Mouse (Mus musculus) midbrain, postnatal 0 days (tissue): ENCODE measurements around the gene Kmt5c. TPM values are rescaled to one million over a fixed set of nuclear protein-coding genes. Genes with fewer than 3 reads are reported as not detected.

ENCODE experiments used
- ATAC-seq: fragments of 200-750 bp; cut with Nextera tagmentation; 2 replicates; pipeline ENCODE4 v1.8.0; 2017; ENCODE audit warnings: moderate number of reproducible peaks, mild to moderate bottlenecking, moderate TSS enrichment, moderate library complexity; ENCODE audit not compliant: low FRiP score
- DNase-seq: peaks from one replicate; pipeline ENCODE4 v3.0.0-alpha.2; 2015; ENCODE audit warnings: low spot score
- H3K27ac ChIP-seq: fragments of 300-500 bp; sonication (generic); 2 replicates; pipeline ENCODE4 v1.5.1; 2014; ENCODE audit warnings: low read depth, mild to moderate bottlenecking, low read length, mixed read lengths
- H3K27me3 ChIP-seq: fragments of 300-500 bp; sonication (generic); 2 replicates; pipeline ENCODE4 v1.6.1; 2014; ENCODE audit warnings: low read length, control low read depth, mixed read lengths; ENCODE audit not compliant: insufficient read depth
- H3K36me3 ChIP-seq: fragments of 300-500 bp; sonication (generic); 2 replicates; pipeline ENCODE4 v1.6.1; 2014; ENCODE audit warnings: low read length, control low read depth, mixed read lengths; ENCODE audit not compliant: insufficient read depth
- H3K4me1 ChIP-seq: fragments of 300-500 bp; sonication (generic); 2 replicates; pipeline ENCODE4 v1.6.1; 2014; ENCODE audit warnings: mild to moderate bottlenecking, control low read depth, antibody characterized with exemption, low read length, mixed read lengths; ENCODE audit not compliant: insufficient read depth
- H3K4me2 ChIP-seq: fragments of 300-500 bp; sonication (generic); 2 replicates; pipeline ENCODE4 v1.6.1; 2014; ENCODE audit warnings: low read depth, mild to moderate bottlenecking, low read length, mixed read lengths; ENCODE audit not compliant: poor library complexity, severe bottlenecking
- H3K4me3 ChIP-seq: fragments of 300-500 bp; sonication (generic); 2 replicates; pipeline ENCODE4 v1.5.1; 2014; ENCODE audit warnings: low read depth, mild to moderate bottlenecking, low read length, moderate library complexity
- H3K9ac ChIP-seq: fragments of 300-500 bp; sonication (generic); replicated peaks from 2 replicates; pipeline ENCODE4 v1.6.1; 2014; ENCODE audit warnings: mild to moderate bottlenecking, low read length, moderate library complexity, mixed read lengths; ENCODE audit not compliant: poor library complexity, severe bottlenecking
- H3K9me3 ChIP-seq: fragments of 300-500 bp; sonication (generic); 2 replicates; pipeline ENCODE4 v1.6.1; 2016; ENCODE audit warnings: low read length, control low read depth
- CTCF ChIP-seq: IDR thresholded peaks from 2 replicates; pipeline ENCODE4 v1.5.1; 2016; ENCODE audit warnings: antibody characterized with exemption, mild to moderate bottlenecking
- WGBS: fragments of 180-500 bp; shearing (Covaris S2); extraction: QIAGEN DNeasy Blood & Tissue Kit; methylation state at CpG from one replicate; pipeline ENCODE4 v1.1.7; 2014; 5-methylcytosine and 5-hydroxymethylcytosine counted together
- polyA plus RNA-seq: library from polyadenylated mRNA; unstranded; fragments of >200 nt; fragmentation: Nextera tagmentation; extraction: Ambion mirVana; gene quantifications from 2 replicates; pipeline ENCODE4 v1.2.1, GENCODE M21; 2015
- total RNA-seq: library from RNA; depleted of rRNA; stranded (reverse); fragments of >200 nt; gene quantifications from 2 replicates; pipeline ENCODE4 v1.2.3, GENCODE M21; 2014

The Kmt5c gene
- total and polyA plus RNA-seq, 2 experiments from 2014 or later, result 33.1 to 48.8 TPM

DNA sequence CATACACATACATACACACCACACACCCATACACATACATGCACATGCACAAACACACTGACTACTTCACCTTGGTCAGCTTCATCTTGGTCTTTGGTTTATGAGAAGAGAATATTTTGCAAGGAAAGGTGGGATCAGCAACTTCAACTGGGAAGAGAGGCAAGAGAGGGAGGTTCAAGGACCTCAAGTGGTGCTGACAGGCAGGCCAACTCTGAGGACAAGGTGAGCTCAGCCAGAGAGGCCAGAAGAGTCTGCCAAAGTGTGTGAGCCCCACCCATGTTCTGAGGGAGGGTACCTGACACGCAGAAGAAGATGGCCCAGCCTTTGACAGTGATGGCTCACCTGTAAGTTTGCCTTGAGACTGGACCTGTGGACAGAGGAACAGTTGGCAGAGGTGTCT is 19.8 kb downstream of the Kmt5c start:
- Histone ChIP-seq H3K27me3 (no peaks in the 10 kb centered on the region), H3K4me3 (no peak overlapping the region), H3K36me3 (no peaks in the 10 kb centered on the region), H3K4me2 (no peak overlapping the region), H3K27ac (no peak overlapping the region), H3K4me1 (no peaks in the 10 kb centered on the region), H3K9ac (no peak overlapping the region), H3K9me3 (no peaks in the 10 kb centered on the region)
- no peak for TF ChIP-seq CTCF
- no peak for ATAC-seq
- no peak for DNase-seq
- 60% methylated on average over 1 of the region's 1 CpGs for WGBS

- no peak for DNase-seq
- WGBS, result 21% methylated on average over 4 of the region's 4 CpGs
Measured at GRCm38 (mm10) chr7:4764946-4765710, 25.2 kb downstream of the Kmt5c start.

GRCm38 (mm10) chr7:4771202-4771601 is 31.3 kb downstream of the Kmt5c start, which contains the start of gene Fam71e2:
Fam71e2 (minus strand) TSS chr7:4771302.
- 73% methylated on average over 4 of the region's 5 CpGs for WGBS
- no peak for ATAC-seq
- no peak for DNase-seq
- H3K4me3 ChIP-seq, result no peak within 1 kb of the TSS
- H3K4me1 ChIP-seq, result no peaks in the 10 kb centered on the region
- no peak within 1 kb of the TSS for H3K4me2 ChIP-seq
- peaks cover 9% of the 10 kb centered on the region; the same call in 1 of the 2 replicates for H3K27me3 ChIP-seq
- H3K36me3 ChIP-seq, result no peaks in the 10 kb centered on the region
- no peak within 1 kb of the TSS for H3K9ac ChIP-seq
- no peak within 1 kb of the TSS for H3K27ac ChIP-seq
- no peak for TF ChIP-seq CTCF
- H3K9me3 ChIP-seq, result no peaks in the 10 kb centered on the region

More at GRCm38 (mm10) chr7:4764946-4765710, 25.2 kb downstream of the Kmt5c start:
- Histone ChIP-seq H3K4me2 (no peak overlapping the region), H3K9me3 (no peaks in the 10 kb centered on the region), H3K36me3 (no peaks in the 10 kb centered on the region), H3K9ac (no peak overlapping the region), H3K27me3 (no peaks in the 10 kb centered on the region), H3K27ac (no peak overlapping the region), H3K4me1 (no peaks in the 10 kb centered on the region), H3K4me3 (no peak overlapping the region)
- no peak for TF ChIP-seq CTCF
- no peak for ATAC-seq

GRCm38 (mm10) chr7:4776131-4776530 is 36.2 kb downstream of the Kmt5c start:
- Histone ChIP-seq H3K9me3 (no peaks in the 10 kb centered on the region), H3K36me3 (no peaks in the 10 kb centered on the region), H3K9ac (no peak overlapping the region), H3K4me1 (no peaks in the 10 kb centered on the region), H3K27ac (no peak overlapping the region), H3K4me3 (no peak overlapping the region), H3K4me2 (no peak overlapping the region), H3K27me3 (peaks cover 40% of the 10 kb centered on the region)
- 55% methylated on average over 10 of the region's 10 CpGs for WGBS
- no peak for TF ChIP-seq CTCF
- ATAC-seq, result no peak
- no peak for DNase-seq

GRCm38 (mm10) chr7:4776861-4777830 is 37.2 kb downstream of the Kmt5c start:
- Histone ChIP-seq H3K4me2 (peak overlapping the region; percentile 48), H3K27ac (no peak overlapping the region), H3K36me3 (no peaks in the 10 kb centered on the region), H3K9me3 (no peaks in the 10 kb centered on the region), H3K27me3 (peaks cover 40% of the 10 kb centered on the region), H3K4me1 (no peaks in the 10 kb centered on the region), H3K9ac (peak overlapping the region; percentile 42), H3K4me3 (peak overlapping the region; percentile 37)
- TF ChIP-seq CTCF, result no peak
- under 1% methylated on average over 38 of the region's 56 CpGs for WGBS
- DNase-seq (peak; percentile 35), ATAC-seq (peak; percentile 60; the same call in 1 of the 2 replicates)
